Mouse (Mus musculus): ENCODE measurements at regions not wholly inside any gene's neighbourhood (a gene's known extent, or its start where the extent isn't known, plus 50 kb on each side); places are given as distances from the start of the nearest gene placed in this dataset.

DNA sequence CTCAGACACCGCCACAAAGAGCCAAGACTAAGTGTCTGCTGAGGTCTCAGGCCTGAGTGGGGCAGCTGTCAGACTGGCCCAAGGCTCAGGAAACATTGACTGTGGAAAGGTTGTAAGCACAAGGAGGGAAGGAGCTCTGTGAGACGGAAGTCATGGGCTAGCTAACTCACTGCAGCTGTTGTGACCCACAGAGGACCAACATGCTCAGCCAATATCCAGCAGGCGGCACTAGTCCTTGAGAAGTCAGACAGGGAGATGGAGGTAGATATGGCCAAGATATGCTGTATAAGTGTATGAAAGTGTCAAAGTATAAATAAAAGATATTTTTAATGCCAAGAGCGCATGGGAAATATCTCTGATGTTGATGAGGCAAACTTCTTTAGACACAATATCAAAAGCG, 378.1 kb downstream of the Matn1 start:
- Histone ChIP-seq H3K9ac (replicated peaks) (no peak overlapping the region), H3K4me3 (no peak overlapping the region), H3K4me2 (replicated peaks) (no peak overlapping the region), H3K36me3 (no peaks in the 10 kb centered on the region), H3K9me3 (no peaks in the 10 kb centered on the region), H3K27ac (replicated peaks) (no peak overlapping the region), H3K4me1 (no peaks in the 10 kb centered on the region), H3K27me3 (no peaks in the 10 kb centered on the region)
- 84% methylated on average over 5 of the region's 5 CpGs for whole genome bisulfite sequencing
- ATAC-seq (ENCODE audit: low FRiP score, low read depth): no peak

DNA sequence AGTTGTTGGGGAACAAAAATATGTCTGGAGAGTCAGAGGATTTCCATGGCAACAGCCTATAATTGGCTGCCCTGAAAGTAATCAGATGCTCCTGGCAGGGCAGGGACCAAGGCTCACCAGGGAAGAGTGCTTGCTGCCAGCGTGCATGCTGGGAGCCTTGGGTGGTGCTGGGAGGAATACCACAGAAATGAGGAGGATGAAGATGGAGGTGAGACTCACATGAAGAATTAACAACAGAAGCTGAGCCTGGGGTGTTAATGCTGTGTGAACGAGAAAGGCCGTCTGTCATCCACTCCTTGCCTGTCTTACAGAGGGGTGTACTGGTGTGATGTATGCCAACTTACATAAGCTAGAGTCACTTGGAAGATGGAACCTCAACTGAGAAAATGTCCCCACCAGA, 380.3 kb downstream of the Matn1 start:
- no peaks in the 10 kb centered on the region for H3K4me1 ChIP-seq
- no peaks in the 10 kb centered on the region for H3K9me3 ChIP-seq
- H3K4me2 ChIP-seq (replicated peaks): no peak overlapping the region
- no peaks in the 10 kb centered on the region for H3K27me3 ChIP-seq
- WGBS: 80% methylated on average over 3 of the region's 3 CpGs
- H3K9ac ChIP-seq (replicated peaks): no peak overlapping the region
- H3K4me3 ChIP-seq: no peak overlapping the region
- no peaks in the 10 kb centered on the region for H3K36me3 ChIP-seq
- no peak for ATAC-seq (ENCODE audit: low FRiP score, low read depth)
- no peak overlapping the region for H3K27ac ChIP-seq (replicated peaks)

DNA sequence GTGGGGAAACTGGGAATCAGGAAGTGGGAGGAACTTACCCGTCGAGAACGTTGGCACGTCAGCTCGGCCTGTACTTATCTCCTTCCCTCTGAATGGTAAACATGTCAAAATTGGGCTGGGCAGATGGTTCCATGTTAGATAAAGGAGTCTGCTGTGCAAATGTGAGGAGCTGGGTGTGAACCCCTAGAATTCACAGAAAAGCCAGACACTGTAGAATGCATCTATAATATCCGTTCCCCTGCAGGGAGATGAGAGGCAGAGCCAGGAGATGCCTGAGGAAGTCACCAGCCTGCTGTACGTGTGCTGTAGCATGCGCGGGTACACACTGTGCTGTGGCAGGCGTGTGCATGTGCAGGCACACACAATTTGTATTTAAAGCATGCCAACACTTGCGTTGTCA, 381.0 kb downstream of the Matn1 start:
- Histone ChIP-seq H3K4me1 (no peaks in the 10 kb centered on the region), H3K4me3 (no peak overlapping the region), H3K27ac (replicated peaks) (no peak overlapping the region), H3K9me3 (no peaks in the 10 kb centered on the region), H3K27me3 (no peaks in the 10 kb centered on the region), H3K9ac (replicated peaks) (no peak overlapping the region), H3K36me3 (no peaks in the 10 kb centered on the region), H3K4me2 (replicated peaks) (no peak overlapping the region)
- no peak for ATAC-seq (ENCODE audit: low FRiP score, low read depth)
- 93% methylated on average over 11 of the region's 11 CpGs for WGBS

DNA sequence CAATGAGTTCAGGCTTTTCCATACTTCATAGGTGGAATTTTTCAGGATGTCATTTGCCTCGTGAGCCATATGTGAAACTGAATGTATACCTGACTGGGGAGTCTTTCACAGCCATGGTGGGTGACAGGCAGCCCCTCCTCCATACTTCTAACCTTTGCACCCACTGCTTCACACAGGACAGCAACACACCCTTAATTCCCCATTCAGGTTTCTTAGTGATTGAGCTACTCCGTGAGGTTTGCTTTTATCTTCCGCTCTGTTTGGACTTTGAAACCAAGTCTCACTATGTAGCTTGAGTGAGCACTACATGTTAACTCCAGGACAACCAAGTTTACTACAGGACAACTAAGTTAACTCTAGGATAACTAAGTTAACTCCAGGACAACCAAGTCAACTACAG, 381.4 kb downstream of the Matn1 start:
- H3K4me3 ChIP-seq: no peak overlapping the region
- H3K9me3 ChIP-seq: no peaks in the 10 kb centered on the region
- 98% methylated on average over 3 of the region's 3 CpGs for WGBS
- H3K27ac ChIP-seq (replicated peaks): no peak overlapping the region
- no peak overlapping the region for H3K4me2 ChIP-seq (replicated peaks)
- H3K27me3 ChIP-seq: no peaks in the 10 kb centered on the region
- no peaks in the 10 kb centered on the region for H3K36me3 ChIP-seq
- no peaks in the 10 kb centered on the region for H3K4me1 ChIP-seq
- H3K9ac ChIP-seq (replicated peaks): no peak overlapping the region
- ATAC-seq (ENCODE audit: low FRiP score, low read depth): no peak

DNA sequence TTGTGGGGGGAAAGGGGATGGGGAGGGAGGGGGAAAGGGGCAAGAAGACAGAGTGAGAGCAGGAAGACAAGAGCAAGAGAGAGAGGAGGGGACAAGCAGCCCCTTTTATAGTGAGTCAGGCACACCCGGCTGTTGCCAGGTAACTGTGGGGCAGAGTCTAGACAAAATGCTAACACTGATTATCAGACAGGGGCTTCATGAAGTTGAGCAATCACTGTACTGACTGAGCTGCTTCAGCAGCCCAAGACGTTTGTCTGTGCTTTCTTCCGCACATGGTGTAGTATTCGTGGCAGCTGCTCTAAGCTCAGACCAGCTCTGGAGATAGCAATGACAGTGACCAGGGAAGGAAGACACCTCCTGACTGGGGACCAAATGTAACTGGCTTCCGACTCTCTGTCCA, 385.2 kb downstream of the Matn1 start:
- Histone ChIP-seq H3K36me3 (no peaks in the 10 kb centered on the region), H3K4me1 (no peaks in the 10 kb centered on the region), H3K4me3 (no peak overlapping the region), H3K27ac (replicated peaks) (no peak overlapping the region), H3K9ac (replicated peaks) (no peak overlapping the region), H3K27me3 (no peaks in the 10 kb centered on the region; the same call in 1 of the 2 replicates), H3K9me3 (no peaks in the 10 kb centered on the region), H3K4me2 (replicated peaks) (no peak overlapping the region)
- WGBS: 65% methylated on average over 5 of the region's 5 CpGs
- ATAC-seq (ENCODE audit: low FRiP score, low read depth): no peak

DNA sequence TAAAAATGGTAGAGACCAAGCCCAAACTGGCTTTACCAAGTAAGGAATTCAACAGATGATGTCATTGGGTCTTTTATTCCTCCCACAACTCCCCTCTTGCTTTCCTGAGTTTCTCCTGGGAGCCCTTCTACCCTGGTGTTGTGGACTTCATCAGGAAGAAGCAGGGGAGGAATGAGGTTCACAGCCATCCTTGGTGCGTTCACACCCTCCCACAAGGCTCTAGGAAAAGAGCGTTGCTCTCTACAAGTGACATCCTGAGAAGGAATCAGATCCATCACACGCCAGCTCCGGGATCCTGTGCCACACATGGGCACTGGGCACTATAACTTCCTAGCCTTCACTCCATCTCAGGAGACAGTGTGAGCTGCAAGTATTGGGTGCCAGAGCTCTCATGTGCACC, 387.5 kb downstream of the Matn1 start:
- H3K27ac ChIP-seq (replicated peaks): no peak overlapping the region
- no peaks in the 10 kb centered on the region for H3K36me3 ChIP-seq
- 91% methylated on average over 4 of the region's 4 CpGs for WGBS
- ATAC-seq (ENCODE audit: low FRiP score, low read depth): no peak
- H3K4me3 ChIP-seq: no peak overlapping the region
- H3K9me3 ChIP-seq: no peaks in the 10 kb centered on the region
- no peaks in the 10 kb centered on the region for H3K4me1 ChIP-seq
- no peak overlapping the region for H3K9ac ChIP-seq (replicated peaks)
- H3K4me2 ChIP-seq (replicated peaks): no peak overlapping the region
- H3K27me3 ChIP-seq: no peaks in the 10 kb centered on the region; the same call in 1 of the 2 replicates

DNA sequence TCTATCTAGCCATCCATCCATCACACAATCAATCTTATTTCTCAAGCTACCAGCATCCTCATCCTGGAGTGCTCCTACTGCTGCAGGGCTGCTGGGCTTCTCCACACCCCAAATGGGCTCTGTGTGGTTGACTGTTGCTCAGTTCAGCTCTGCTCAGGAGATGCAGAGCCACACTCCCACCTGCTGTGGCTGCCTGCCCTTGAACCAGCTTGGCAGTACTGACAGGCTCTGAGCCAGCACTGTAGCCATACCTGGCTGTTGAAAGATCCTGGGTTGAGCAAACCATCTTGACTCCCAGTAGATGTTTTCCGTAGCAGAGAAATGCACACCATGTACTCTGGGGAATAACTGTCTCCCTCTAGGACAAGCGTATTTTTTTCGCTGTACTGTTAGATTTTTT, 392.6 kb downstream of the Matn1 start:
- H3K27me3 ChIP-seq: no peaks in the 10 kb centered on the region; the same call in 1 of the 2 replicates
- WGBS: 89% methylated on average over 3 of the region's 3 CpGs
- H3K9me3 ChIP-seq: 0 out of 2 replicates have a peak, but pooled peaks cover 4% of the 10 kb centered on the region
- H3K4me3 ChIP-seq: no peak overlapping the region
- ATAC-seq (ENCODE audit: low FRiP score, low read depth): no peak
- H3K4me2 ChIP-seq (replicated peaks): no peak overlapping the region
- no peaks in the 10 kb centered on the region for H3K36me3 ChIP-seq
- H3K27ac ChIP-seq (replicated peaks): no peak overlapping the region
- H3K9ac ChIP-seq (replicated peaks): no peak overlapping the region
- H3K4me1 ChIP-seq: peaks cover 10% of the 10 kb centered on the region

DNA sequence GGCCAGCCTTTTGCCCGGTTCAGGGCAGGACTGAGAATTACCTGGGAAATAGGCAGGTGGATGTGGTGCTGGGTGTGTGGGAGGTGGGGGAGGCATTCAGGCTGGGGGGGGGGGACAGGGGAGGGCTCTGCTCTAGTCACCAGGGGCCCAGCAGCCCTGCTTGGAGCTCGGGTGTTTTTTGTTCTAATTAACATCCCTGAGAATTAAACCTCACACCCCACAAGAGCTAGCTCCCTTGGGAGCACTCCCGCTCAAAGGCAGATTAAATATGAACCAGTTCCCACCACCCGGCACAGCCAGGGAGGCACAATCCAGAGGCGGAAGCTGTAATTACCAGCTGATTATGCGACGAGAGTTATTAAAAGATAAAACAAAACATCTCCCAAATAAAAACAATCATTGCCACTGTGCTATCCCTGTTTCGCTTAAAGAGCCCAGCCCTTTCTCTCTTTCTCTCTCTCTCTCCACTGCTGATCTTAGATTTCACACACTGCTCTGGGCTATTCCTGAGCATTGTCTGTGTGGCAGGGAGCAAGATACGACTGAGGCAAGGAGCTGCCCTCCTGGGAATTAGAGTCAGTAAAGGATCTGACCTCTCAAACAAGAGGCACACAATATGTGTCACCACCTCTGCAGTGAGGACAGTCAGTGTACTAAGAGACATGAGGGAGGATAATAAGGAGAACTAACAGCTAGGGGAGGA, 397.0 kb downstream of the Matn1 start:
- H3K27ac ChIP-seq (replicated peaks): peak overlapping the region; percentile 61
- no peak overlapping the region for H3K4me2 ChIP-seq (replicated peaks)
- no peaks in the 10 kb centered on the region for H3K36me3 ChIP-seq
- peaks cover 10% of the 10 kb centered on the region for H3K4me1 ChIP-seq
- H3K27me3 ChIP-seq: no peaks in the 10 kb centered on the region
- H3K9me3 ChIP-seq: 0 out of 2 replicates have a peak, but pooled peaks cover 4% of the 10 kb centered on the region
- no peak overlapping the region for H3K9ac ChIP-seq (replicated peaks)
- H3K4me3 ChIP-seq: no peak overlapping the region
- WGBS: 39% methylated on average over 9 of the region's 9 CpGs
- no peak for ATAC-seq (ENCODE audit: low FRiP score, low read depth)

DNA sequence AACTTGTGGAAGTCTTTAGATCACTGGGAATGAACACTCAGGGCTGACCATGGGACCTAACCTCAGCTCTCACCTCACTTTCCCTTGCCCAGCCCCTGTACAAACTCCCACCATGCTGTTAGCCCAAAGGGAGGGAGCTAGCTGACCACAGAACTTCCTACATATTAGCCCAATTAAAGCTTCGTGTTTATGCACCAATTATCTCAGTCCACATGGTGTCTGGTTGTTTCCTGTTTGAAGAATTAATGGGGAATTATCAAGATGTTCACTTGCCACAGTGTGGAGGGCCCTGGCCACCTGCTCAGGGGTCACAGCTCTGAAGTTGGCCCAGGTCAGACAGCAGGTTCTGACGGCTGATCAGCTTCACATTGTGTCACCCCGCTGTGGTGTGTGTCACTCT, 402.5 kb downstream of the Matn1 start:
- Histone ChIP-seq H3K4me3 (no peak overlapping the region), H3K9ac (replicated peaks) (no peak overlapping the region), H3K9me3 (no peaks in the 10 kb centered on the region), H3K36me3 (no peaks in the 10 kb centered on the region), H3K4me1 (0 out of 2 replicates have a peak, but pooled peaks cover 2% of the 10 kb centered on the region), H3K27me3 (no peaks in the 10 kb centered on the region; the same call in 1 of the 2 replicates), H3K4me2 (replicated peaks) (no peak overlapping the region), H3K27ac (replicated peaks) (no peak overlapping the region)
- ATAC-seq (ENCODE audit: low FRiP score, low read depth): no peak
- 63% methylated on average over 3 of the region's 3 CpGs for WGBS

DNA sequence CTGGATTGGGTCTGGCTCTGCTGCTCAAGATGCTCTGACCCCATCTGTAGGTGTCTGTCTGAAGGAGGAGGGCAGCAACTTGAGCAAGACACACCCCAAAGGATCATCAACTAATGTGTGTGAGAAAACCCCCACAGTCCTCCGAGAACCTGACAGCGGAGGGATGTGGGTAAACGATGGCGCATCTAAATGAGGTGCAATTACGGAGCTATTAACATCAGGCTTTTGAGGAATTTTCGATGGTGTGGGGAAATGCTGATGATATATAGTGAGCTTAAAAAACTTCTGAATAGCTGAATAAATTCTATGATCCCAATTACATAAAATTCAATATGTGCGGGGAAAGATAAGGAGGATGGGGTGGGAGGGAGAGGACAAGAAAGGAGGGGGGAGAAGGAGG, 406.1 kb downstream of the Matn1 start:
- H3K9me3 ChIP-seq: no peaks in the 10 kb centered on the region
- no peak overlapping the region for H3K4me3 ChIP-seq
- no peak for ATAC-seq (ENCODE audit: low FRiP score, low read depth)
- no peak overlapping the region for H3K4me2 ChIP-seq (replicated peaks)
- no peaks in the 10 kb centered on the region for H3K36me3 ChIP-seq
- no peak overlapping the region for H3K27ac ChIP-seq (replicated peaks)
- H3K4me1 ChIP-seq: 0 out of 2 replicates have a peak, but pooled peaks cover 2% of the 10 kb centered on the region
- no peaks in the 10 kb centered on the region; the same call in 1 of the 2 replicates for H3K27me3 ChIP-seq
- WGBS: 68% methylated on average over 7 of the region's 7 CpGs
- H3K9ac ChIP-seq (replicated peaks): no peak overlapping the region

DNA sequence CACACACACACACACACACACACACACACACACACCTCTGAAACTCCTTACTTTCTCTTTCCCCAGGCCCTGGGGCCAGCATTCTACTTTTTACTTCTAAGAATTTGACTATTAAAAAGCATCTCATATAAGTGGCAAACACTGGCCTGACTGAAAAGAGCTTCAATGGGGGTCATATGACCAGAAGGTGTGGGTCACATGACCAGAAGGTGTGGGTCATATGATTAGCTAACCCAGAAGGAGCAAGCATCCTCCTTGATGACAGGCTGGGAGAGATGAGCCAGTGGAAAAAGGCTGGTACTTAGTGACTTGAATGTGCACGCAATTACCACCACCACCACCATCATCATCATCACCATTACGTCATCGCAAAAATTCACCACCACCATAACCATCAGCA, 410.7 kb downstream of the Matn1 start:
- Histone ChIP-seq H3K27ac (replicated peaks) (no peak overlapping the region), H3K36me3 (no peaks in the 10 kb centered on the region), H3K9me3 (no peaks in the 10 kb centered on the region), H3K4me3 (no peak overlapping the region), H3K9ac (replicated peaks) (no peak overlapping the region), H3K27me3 (no peaks in the 10 kb centered on the region; the same call in 1 of the 2 replicates), H3K4me2 (replicated peaks) (no peak overlapping the region), H3K4me1 (0 out of 2 replicates have a peak, but pooled peaks cover 2% of the 10 kb centered on the region)
- no peak for ATAC-seq (ENCODE audit: low FRiP score, low read depth)
- 98% methylated on average over 3 of the region's 3 CpGs for WGBS

DNA sequence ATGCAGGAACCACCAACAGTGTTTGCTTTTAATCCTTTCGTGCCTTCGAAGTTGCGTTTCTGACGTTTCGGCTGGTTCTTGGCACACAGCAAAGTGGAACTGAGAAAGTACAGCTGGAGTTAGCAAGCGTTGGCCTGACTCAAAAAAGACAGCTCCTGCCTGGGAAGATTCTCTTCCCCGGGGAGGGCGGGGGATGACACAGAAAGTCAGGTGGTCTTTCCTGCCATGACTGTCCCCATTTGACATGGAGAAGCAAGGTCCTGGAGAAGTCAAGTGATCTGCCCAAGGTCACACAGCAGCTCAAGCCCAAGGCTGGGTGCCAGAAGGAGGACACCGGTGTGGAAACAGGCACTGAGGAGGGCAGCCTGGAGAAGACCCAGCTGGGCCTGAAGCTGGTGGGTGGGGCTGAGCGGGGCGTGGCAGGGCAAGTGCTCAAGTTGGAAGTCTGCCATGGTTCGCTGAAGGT, 411.4 kb downstream of the Matn1 start:
- Histone ChIP-seq H3K27ac (replicated peaks) (no peak overlapping the region), H3K27me3 (no peaks in the 10 kb centered on the region; the same call in 1 of the 2 replicates), H3K9ac (replicated peaks) (no peak overlapping the region), H3K36me3 (no peaks in the 10 kb centered on the region), H3K9me3 (no peaks in the 10 kb centered on the region), H3K4me1 (0 out of 2 replicates have a peak, but pooled peaks cover 1% of the 10 kb centered on the region), H3K4me2 (replicated peaks) (no peak overlapping the region), H3K4me3 (no peak overlapping the region)
- ATAC-seq (ENCODE audit: low FRiP score, low read depth): no peak
- 89% methylated on average over 12 of the region's 12 CpGs for WGBS

DNA sequence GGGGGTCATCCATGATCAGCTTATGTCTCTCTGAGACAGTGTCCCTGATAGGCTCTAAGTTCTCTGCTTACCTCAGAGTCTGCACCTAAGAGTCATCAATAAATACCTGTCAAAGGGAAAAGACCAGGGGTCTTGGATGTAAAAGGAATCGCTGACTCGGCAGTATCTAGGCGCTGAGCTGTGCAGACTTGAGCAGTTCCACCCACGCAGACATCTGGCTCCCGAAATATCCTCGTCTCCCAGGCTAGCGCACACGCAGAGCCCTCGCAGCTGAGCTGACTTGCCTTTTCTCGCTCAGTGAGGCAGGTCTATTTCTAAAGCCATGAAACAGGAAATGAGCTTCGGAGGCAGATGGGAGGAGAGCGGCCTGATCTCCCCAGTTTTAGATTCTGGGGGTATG, 412.1 kb downstream of the Matn1 start:
- 92% methylated on average over 12 of the region's 12 CpGs for WGBS
- no peak for ATAC-seq (ENCODE audit: low FRiP score, low read depth)

More for the DNA sequence above, 412.1 kb downstream of the Matn1 start:
- no peaks in the 10 kb centered on the region for H3K36me3 ChIP-seq
- H3K4me2 ChIP-seq (replicated peaks): no peak overlapping the region
- no peaks in the 10 kb centered on the region for H3K9me3 ChIP-seq
- no peak overlapping the region for H3K4me3 ChIP-seq
- H3K4me1 ChIP-seq: no peaks in the 10 kb centered on the region
- H3K27ac ChIP-seq (replicated peaks): no peak overlapping the region
- no peaks in the 10 kb centered on the region; the same call in 1 of the 2 replicates for H3K27me3 ChIP-seq
- no peak overlapping the region for H3K9ac ChIP-seq (replicated peaks)
